Mouse (Mus musculus) induced T-regulatory cell, adult 2 months (primary cell): ENCODE results near the gene Ssr1.

Experiments used
- DNase-seq: peaks from one replicate; pipeline ENCODE4 v3.0.0-alpha.2; 2012; ENCODE audit warnings: low read depth

Ssr1 gene

GRCm38 (mm10) chr13:37993704-37994404, at the start of gene Ssr1:
Gene Ssr1, minus strand, starts transcription at chr13:37994217.
- peak; percentile 96 for DNase-seq

GRCm38 (mm10) chr13:38037811-38038210, 43.8 kb upstream of the Ssr1 start:
- DNase-seq: peak; percentile 81

GRCm38 (mm10) chr13:38037044-38037687, 43.1 kb upstream of the Ssr1 start, which contains the start of gene Cage1:
Gene Cage1, minus strand, starts transcription at chr13:38037069.
- peak; percentile 99 for DNase-seq

- DNase-seq: no peak
Observed at GRCm38 (mm10) chr13:38036343-38037043, 42.5 kb upstream of the Ssr1 start, which contains the start of gene Riok1. Gene Riok1, plus strand, starts transcription at chr13:38036995.

GRCm38 (mm10) chr13:38028407-38028806, 34.4 kb upstream of the Ssr1 start:
- DNase-seq: no peak

- no peak for DNase-seq
Observed at GRCm38 (mm10) chr13:38027618-38028248, 33.7 kb upstream of the Ssr1 start.

GRCm38 (mm10) chr13:38025874-38026273, 31.9 kb upstream of the Ssr1 start:
- peak; percentile 39 for DNase-seq

GRCm38 (mm10) chr13:38018791-38019190, 24.8 kb upstream of the Ssr1 start:
- no peak for DNase-seq

- no peak for DNase-seq
Observed at GRCm38 (mm10) chr13:38015591-38015990, 21.6 kb upstream of the Ssr1 start.

GRCm38 (mm10) chr13:38012436-38012835, 18.4 kb upstream of the Ssr1 start:
- no peak for DNase-seq

- peak; percentile 72 for DNase-seq
Observed at GRCm38 (mm10) chr13:38010444-38010910, 16.5 kb upstream of the Ssr1 start.

GRCm38 (mm10) chr13:38009721-38010408, 15.8 kb upstream of the Ssr1 start:
- no peak for DNase-seq

- DNase-seq: no peak
Observed at GRCm38 (mm10) chr13:38007972-38008371, 14.0 kb upstream of the Ssr1 start.

- peak; percentile 25 for DNase-seq
Observed at GRCm38 (mm10) chr13:38002461-38002860, 8.4 kb upstream of the Ssr1 start.

- DNase-seq: no peak
Observed at GRCm38 (mm10) chr13:37999713-38000112, 5.7 kb upstream of the Ssr1 start.

GRCm38 (mm10) chr13:37994405-37994749, 360 bp upstream of the Ssr1 start:
- DNase-seq: no peak

GRCm38 (mm10) chr13:37993376-37993703, 677 bp downstream of the Ssr1 start:
- DNase-seq: no peak

- peak; percentile 39 for DNase-seq
Observed at GRCm38 (mm10) chr13:37992638-37993371, 1.2 kb downstream of the Ssr1 start.

- DNase-seq: no peak
Observed at GRCm38 (mm10) chr13:37989701-37990100, 4.3 kb downstream of the Ssr1 start.

GRCm38 (mm10) chr13:37986166-37986565, 7.9 kb downstream of the Ssr1 start:
- no peak for DNase-seq

GRCm38 (mm10) chr13:37981063-37981462, 13.0 kb downstream of the Ssr1 start:
- no peak for DNase-seq
